Mouse (Mus musculus) activated CD4-positive, CD25-positive, alpha-beta regulatory T cell (primary cell): ENCODE results near the gene Sar1b. TPM values are rescaled to one million over a fixed set of nuclear protein-coding genes. Genes with fewer than 3 reads are reported as not detected.

Experiments used
- polyA plus RNA-seq, 2 experiments: library from polyadenylated mRNA; unstranded; fragments of 100-300 nt; shearing (Covaris generic); gene quantifications; one replicate each; pipeline ENCODE4 v1.2.1; 2017

Sar1b gene
- 100 to 1,000 TPM; 114 to 153 TPM for polyA plus RNA-seq

DNA sequence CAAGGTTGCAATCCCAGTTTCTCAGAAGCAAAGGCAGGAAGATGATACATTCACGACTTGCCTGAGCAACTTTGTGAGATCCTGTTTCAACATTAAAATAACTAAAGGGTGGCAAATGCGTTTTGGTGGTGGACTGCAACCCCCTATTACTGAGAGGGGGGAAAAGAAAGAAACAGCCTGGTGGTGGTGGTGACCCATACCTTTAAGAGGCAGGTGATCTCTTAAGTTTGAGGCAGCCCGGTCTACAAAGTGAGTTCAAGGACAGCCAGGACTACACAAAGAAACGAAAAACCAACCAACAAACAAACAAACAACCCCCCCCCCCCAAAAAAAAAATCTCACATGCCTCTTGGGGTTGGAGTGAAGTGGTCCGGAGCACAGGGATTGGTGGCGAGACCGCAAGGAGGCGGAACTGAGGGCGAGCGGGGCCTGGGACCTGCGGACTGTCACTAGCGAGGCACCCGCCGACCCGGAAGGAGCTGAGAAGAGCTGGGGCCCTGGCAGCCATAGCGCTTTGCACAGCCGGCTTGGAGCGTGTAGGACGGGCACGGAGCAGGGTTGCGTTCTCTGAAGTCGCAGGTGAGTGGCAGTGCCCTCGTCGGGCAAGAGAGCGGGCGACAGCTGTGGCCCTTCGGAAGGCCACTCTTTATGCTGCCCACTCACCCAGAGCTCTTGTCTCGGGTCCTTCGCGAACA is at the start of gene Sar1b, which contains the start of gene Sec24a:
TSS of gene Sar1b (plus strand) at position 475 of the 695 bp plus-strand sequence.
TSS of gene Sec24a (minus strand) at position 422 of the 695 bp plus-strand sequence.

Other genes starting within 250 kb of the Sar1b start
- 10 to 100 TPM; 24.8 to 28.3 TPM for gene Phykpl, start 178.9 kb upstream of the Sar1b start, polyA plus RNA-seq
- 100 to 1,000 TPM; 537 to 557 TPM for gene Hnrnpab, start 156.8 kb upstream of the Sar1b start, polyA plus RNA-seq
- 100 to 1,000 TPM in 1 of 2 experiments, 10 to 100 TPM in 1; 99.3 to 126 TPM for gene Nhp2, start 144.0 kb upstream of the Sar1b start, polyA plus RNA-seq
- gene Rmnd5b, start 127.8 kb upstream of the Sar1b start, polyA plus RNA-seq, result 10 to 100 TPM; 90.2 to 92.9 TPM
- gene N4bp3, start 112.8 kb upstream of the Sar1b start, polyA plus RNA-seq, result 10 to 100 TPM in 1 of 2 experiments, 1 to 10 TPM in 1; 3.6 to 10.5 TPM
- gene D930048N14Rik, start 112.7 kb upstream of the Sar1b start, polyA plus RNA-seq, result 1 to 10 TPM in 1 of 2 experiments, under 1 TPM in 1; 0.69 to 2.3 TPM
- 10 to 100 TPM; 14.8 to 17.9 TPM for gene 0610009B22Rik, start 74.8 kb upstream of the Sar1b start, polyA plus RNA-seq
- 10 to 100 TPM; 28.4 to 40.0 TPM for gene Sec24a, start 53 bp upstream of the Sar1b start, polyA plus RNA-seq
- gene Jade2, start 94.0 kb downstream of the Sar1b start, polyA plus RNA-seq, result 1 to 10 TPM; 3.8 to 6.3 TPM
- 100 to 1,000 TPM; 125 to 137 TPM for gene Cdkn2aipnl, start 204.0 kb downstream of the Sar1b start, polyA plus RNA-seq
- gene Ube2b, start 237.1 kb downstream of the Sar1b start, polyA plus RNA-seq, result 100 to 1,000 TPM; 278 to 341 TPM
- 1 to 10 TPM; 5.6 to 6.0 TPM for gene Cdkl3, start 240.5 kb downstream of the Sar1b start, polyA plus RNA-seq